Mouse (Mus musculus) brain, embryonic 14.5 days (tissue): ENCODE measurements around the gene Lrrc36.

ENCODE experiments used
- CTCF ChIP-seq: fragments of 200-500 bp; IDR thresholded peaks from 2 replicates; pipeline ENCODE4 v1.5.1; 2012; ENCODE audit warnings: inconsistent platforms, mild to moderate bottlenecking, moderate library complexity, borderline replicate concordance; ENCODE audit not compliant: insufficient read depth, insufficient read length; ENCODE audit errors: extremely low read depth
- POLR2A ChIP-seq: fragments of 200-500 bp; IDR thresholded peaks from 2 replicates; pipeline ENCODE4 v1.6.1; 2012; ENCODE audit warnings: mild to moderate bottlenecking, inconsistent platforms, borderline replicate concordance; ENCODE audit not compliant: poor library complexity, insufficient read depth, insufficient read length, severe bottlenecking; ENCODE audit errors: extremely low read depth

GRCm38 (mm10) chr8:105451903-105452603 is 38.7 kb downstream of the Lrrc36 start:
- TF ChIP-seq CTCF (no peak), POLR2A (no peak)
